Mouse (Mus musculus): Measurements from ENCODE around the gene Gpx3.
A peak's percentile ranks its signal among the peaks of the same experiment; 100 is the strongest.

The Gpx3 gene

DNA sequence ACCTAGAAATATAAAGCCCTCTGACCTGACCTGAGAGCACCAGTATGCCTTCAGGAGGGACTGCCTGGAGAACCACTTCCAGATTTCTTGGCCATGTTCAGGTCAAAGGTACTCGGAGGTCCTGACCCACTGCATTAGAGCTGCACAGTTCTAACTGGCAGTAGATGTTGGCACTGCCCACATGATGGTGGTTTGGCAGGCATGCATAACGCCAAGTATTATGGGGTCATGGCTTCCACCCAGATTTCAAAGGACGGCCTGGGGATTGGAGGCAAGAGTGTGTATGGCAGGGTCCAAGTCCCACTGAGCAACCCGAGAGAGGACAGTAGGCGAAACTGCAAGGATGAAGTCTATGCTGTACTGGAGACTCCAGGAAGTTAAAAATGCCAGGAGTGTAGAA, 11.6 kb downstream of the Gpx3 start:
- no peak for DNase-seq

- no peak for DNase-seq
These were observed 15.2 kb downstream of the Gpx3 start for GRCm38 (mm10) chr11:54917461-54917860.

- no peak for DNase-seq
These were observed 16.0 kb downstream of the Gpx3 start for GRCm38 (mm10) chr11:54918273-54918672.

DNA sequence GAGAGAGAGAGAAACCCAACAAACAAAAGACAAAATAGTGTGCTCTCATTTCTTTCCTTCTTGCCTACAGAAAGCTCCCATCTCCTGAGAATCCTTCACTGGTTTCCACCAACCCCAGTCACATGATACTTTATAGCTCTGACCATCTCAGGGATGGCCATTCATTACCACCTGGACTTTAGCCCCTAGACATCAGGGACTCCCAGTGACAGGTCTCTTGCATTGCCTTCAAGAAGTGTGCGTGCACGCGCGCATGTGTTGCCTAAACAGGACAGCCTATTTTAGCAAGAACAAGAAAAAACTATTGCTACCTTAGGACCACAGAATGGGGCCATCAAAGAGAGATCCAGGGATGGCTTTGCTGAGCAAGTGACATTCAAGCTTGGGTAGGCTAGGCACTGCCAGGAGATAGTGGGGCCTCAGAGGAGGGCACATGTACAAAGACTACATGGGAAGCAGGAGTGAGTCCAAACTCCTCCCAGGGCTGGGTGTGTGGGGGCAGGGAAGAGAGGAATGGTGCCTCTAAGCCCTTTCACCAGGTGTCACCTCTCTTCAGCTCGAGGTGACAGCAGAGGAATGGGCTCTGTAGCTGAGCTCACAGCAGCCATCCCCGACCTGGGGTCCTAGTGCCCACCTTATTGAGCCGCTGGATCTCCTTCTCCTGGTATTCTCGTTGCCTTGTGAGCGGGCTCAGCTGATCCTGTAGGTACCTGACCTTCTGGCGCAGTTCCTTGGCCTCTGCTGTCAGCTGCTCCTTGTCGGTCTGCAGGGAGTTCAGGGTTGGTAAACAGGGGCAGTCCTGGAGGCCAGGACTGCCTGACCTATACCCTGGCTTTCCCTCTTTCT, 18.1 kb downstream of the Gpx3 start:
- DNase-seq: no peak

DNA sequence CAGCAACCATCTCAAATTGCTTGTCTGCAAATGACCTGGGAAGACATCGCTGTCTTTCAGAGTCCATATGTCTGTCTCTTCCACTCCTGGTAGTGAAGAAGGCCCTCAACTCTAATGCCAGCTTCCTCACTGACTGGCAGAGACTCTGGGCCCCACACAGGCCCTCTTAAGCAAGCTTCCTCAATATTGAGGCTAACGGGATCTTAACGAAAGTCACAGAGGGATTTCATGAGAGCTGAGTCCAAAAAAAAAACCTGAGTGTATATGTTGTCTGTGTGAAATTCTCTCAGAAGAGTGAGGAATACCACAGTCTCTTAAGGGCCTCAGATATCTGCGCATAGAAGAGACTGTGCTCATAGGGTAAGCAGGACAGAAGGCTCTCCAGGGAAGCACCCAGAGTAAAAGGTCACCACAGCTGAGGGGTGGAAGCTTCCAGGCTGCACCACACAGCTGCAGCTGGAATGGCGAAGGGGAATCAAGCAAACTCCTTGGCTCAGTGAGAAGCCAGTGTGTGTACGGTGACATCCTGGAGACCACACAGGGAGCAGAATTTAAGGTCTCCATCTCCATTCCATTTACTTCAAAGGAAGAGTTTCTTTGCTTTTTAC, 18.8 kb downstream of the Gpx3 start:
- DNase-seq: no peak

DNA sequence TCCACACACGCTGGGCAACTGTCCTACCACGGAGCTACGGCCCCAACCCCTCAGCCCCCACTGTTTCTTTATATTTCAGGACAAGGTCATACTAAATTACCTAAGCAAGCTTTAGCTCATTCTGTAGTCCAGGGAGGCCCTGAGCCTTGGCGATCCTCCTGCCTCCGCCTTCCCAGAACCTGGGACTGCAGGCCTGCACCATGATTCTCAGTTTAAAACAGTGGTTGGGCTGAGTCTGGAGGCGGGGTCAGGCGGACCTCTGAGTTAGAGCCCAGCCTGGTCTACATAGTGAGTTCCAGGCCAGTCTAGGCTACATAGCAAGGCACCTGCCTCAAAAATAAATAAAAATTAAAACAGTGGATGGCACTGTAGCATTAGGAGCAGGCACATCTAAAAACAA, 19.5 kb downstream of the Gpx3 start:
- no peak for DNase-seq

- no peak for DNase-seq
These were observed 20.2 kb downstream of the Gpx3 start for GRCm38 (mm10) chr11:54922488-54922887.

DNA sequence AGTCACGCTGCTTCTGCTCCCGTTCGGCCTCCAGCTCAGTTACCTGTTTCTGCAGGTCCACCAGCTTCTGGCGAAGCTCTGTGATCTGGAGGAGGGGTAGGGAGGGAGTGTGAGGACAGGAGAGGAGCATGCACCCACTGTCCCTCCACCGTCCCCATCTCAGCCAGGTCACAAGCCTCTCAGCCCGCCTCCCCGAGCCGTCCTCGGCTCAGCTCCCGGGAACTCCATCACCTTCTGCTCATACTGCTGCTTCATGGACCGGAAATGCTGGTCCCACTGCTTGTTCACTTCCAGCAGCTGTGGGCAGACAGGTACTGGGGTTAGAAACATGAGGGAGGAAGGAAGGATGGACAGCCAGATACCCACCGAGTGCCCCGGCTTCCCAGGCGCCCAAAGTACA, 21.9 kb downstream of the Gpx3 start:
- DNase-seq: no peak

- DNase-seq: peak; percentile 67
These were observed 25.3 kb downstream of the Gpx3 start for GRCm38 (mm10) chr11:54927346-54928140.

- no peak for DNase-seq
These were observed 26.0 kb downstream of the Gpx3 start for GRCm38 (mm10) chr11:54928219-54928618.

DNA sequence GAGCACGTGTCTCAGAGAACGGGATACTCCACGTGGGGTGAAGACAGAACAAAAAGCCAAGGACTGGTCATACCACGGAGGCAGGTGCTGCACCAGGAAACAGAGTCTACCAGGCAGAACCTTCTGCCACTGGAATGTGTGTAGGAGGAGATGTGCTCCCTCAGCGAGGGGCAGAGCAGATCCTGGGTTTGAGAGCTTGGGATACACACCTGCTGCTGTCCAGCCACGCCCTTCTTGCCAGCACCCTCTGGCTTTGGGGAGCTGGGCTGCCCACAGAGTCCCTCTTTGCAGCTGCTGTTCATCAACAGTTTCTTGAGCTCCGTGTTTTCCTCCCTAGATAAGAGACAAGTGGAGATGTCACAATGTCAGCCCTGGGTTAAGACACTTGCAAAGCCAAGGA, 26.6 kb downstream of the Gpx3 start:
- DNase-seq: no peak

GRCm38 (mm10) chr11:54929290-54929689, 27.0 kb downstream of the Gpx3 start:
- DNase-seq: no peak

DNA sequence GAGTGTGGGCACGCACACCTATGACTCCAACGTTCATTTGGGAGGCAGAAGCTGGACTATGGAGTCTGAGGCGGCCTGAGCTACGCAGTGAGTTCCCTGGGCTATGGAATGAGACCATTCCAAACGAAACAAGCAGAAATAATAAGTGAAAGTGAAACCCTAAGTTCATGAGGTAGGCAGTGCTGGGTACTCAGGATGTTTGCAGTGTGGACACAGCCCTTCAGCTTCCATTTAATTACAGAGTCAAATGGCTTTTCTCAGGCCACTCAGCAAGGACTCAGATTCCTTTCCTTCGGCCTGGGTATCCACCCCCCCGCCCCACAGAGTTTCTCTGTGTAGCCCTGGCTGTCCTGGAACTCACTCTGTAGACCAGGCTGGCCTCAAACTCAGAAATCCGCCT, 27.5 kb downstream of the Gpx3 start:
- DNase-seq: no peak

DNA sequence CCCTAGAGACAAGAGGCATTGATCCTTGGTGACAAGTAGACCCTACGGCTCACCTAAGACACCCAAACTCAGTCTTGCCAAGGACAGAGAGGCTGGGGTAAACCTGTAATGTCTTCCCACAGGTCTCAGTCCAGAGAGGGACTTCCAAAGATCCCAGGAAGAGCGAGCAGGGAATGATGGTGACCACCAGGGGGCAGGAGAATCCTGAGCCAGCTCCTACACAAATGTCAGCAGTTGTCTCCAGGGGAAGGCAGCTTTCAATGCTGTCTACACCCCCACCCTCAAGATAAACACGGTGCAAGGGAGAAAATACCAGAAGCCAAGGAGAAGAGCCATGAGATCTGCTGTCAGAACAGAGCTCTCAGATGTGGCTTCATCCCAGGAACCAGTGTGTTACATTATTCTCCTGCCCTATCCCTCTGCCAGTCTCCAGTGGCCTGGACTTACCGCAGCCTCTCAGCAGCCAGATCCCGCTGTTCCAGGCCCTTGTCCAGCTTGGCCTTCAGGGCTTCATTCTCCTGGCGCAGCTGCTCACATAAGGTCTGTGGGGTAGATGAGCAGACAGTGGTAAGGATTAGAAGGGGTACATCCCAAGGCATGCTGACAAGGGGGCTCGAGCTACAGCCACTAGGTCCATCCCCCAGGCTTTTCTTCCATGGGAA, 28.2 kb downstream of the Gpx3 start:
- DNase-seq: no peak

- peak; percentile 73 for DNase-seq
These were observed 29.3 kb downstream of the Gpx3 start for GRCm38 (mm10) chr11:54931405-54932093.

GRCm38 (mm10) chr11:54932540-54932939, 30.3 kb downstream of the Gpx3 start:
- DNase-seq: no peak

GRCm38 (mm10) chr11:54934198-54934597, 31.9 kb downstream of the Gpx3 start:
- DNase-seq: no peak

- DNase-seq: no peak
These were observed 34.0 kb downstream of the Gpx3 start for GRCm38 (mm10) chr11:54936035-54936770.

DNA sequence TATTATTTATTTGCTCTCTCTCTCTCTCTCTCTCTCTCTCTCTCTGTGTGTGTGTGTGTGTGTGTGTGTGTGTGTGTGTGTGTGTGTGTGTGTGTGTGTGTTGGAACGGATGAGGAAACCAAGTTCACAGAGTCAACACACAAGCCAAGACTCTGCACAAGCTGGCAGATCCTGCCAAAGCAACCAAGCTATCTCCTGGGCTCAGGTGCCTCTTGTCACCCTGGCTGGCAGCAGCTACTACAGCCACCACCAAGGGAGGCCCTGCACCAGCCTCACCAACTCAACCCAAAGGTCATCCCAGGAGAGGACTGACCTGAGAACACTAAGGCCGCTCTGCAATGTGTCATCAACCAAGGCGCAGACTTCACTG, 34.5 kb downstream of the Gpx3 start:
- DNase-seq: no peak

GRCm38 (mm10) chr11:54939501-54939900, 37.2 kb downstream of the Gpx3 start:
- DNase-seq: no peak

- no peak for DNase-seq
These were observed 37.8 kb downstream of the Gpx3 start for GRCm38 (mm10) chr11:54940056-54940455.

DNA sequence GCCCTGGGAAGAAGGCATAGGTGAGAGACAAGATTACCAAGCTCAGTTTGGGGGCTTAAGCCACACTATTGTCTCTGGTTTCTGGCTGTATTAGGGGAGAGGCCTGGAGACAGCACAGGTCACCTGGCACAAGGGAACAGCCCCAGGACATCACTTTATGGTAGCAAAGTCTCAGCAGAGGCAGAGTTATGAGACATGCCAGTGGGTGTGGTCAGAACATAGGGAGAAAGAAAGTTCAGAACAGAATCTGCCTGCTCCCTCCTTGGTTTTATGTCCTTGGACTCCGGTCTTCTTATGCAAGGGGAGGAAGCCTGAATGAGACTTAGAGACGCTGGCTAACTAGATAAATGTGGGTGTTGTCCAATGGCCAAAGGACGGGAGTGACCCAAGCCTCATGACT, 42.4 kb downstream of the Gpx3 start:
- no peak for DNase-seq
